Mouse (Mus musculus) kidney, adult 2 months (tissue): ENCODE results near the gene Sh3gl2.

Experiments
- CTCF ChIP-seq: fragments of 200-500 bp; conservative IDR thresholded peaks from 2 replicates; pipeline ENCODE4 v1.5.1; 2011; ENCODE audit warnings: low read depth, mild to moderate bottlenecking, control low read depth, low read length, moderate library complexity, mixed read lengths; ENCODE audit not compliant: insufficient read depth, insufficient read length
- POLR2A ChIP-seq: fragments of 200-500 bp; IDR thresholded peaks from one replicate; pipeline ENCODE4 v1.6.1; 2011; ENCODE audit warnings: low read depth, low read length, control low read depth

GRCm38 (mm10) chr4:85319092-85319491 is 114.2 kb downstream of the Sh3gl2 start:
- no peak for TF ChIP-seq CTCF
- TF ChIP-seq POLR2A = no peak
